Mouse (Mus musculus): ENCODE data around the gene Pola2. TPM values are rescaled to one million over a fixed set of nuclear protein-coding genes. Genes with fewer than 3 reads are reported as not detected.

The Pola2 gene
- polyA plus RNA-seq, 1 experiment from 2014 or later: 49.6 TPM

GRCm38 (mm10) chr19:5937836-5938406, 26.1 kb downstream of the Pola2 start:
- Histone ChIP-seq H3K27ac (ENCODE audit: low read length) (peak overlapping the region; percentile 12; the same call in 1 of the 2 replicates), H3K4me2 (ENCODE audit: low read depth, low read length) (no peak overlapping the region), H3K4me3 (replicated peaks; ENCODE audit: low read length) (no peak overlapping the region), H3K9me3 (replicated peaks; ENCODE audit: control insufficient read depth, low read length) (no peaks in the 10 kb centered on the region), H3K9ac (ENCODE audit: low read length) (no peak overlapping the region; the same call in 1 of the 2 replicates), H3K27me3 (ENCODE audit: control insufficient read depth, insufficient read depth, low read length) (no peaks in the 10 kb centered on the region), H3K36me3 (ENCODE audit: control insufficient read depth, insufficient read depth, low read length) (no peaks in the 10 kb centered on the region), H3K4me1 (ENCODE audit: control insufficient read depth, insufficient read depth, low read length) (peaks cover 44% of the 10 kb centered on the region)
- ATAC-seq (ENCODE audit: insufficient read depth, low FRiP score): no peak
- WGBS: 17% methylated on average over 14 of the region's 14 CpGs

- Histone ChIP-seq H3K9ac (ENCODE audit: low read length) (no peak overlapping the region; the same call in 1 of the 2 replicates), H3K4me2 (ENCODE audit: low read depth, low read length) (no peak overlapping the region), H3K27me3 (ENCODE audit: control insufficient read depth, insufficient read depth, low read length) (no peaks in the 10 kb centered on the region), H3K36me3 (ENCODE audit: control insufficient read depth, insufficient read depth, low read length) (no peaks in the 10 kb centered on the region), H3K4me3 (replicated peaks; ENCODE audit: low read length) (no peak overlapping the region), H3K4me1 (ENCODE audit: control insufficient read depth, insufficient read depth, low read length) (peaks cover 44% of the 10 kb centered on the region), H3K9me3 (replicated peaks; ENCODE audit: control insufficient read depth, low read length) (no peaks in the 10 kb centered on the region), H3K27ac (ENCODE audit: low read length) (peak overlapping the region; percentile 12; the same call in 1 of the 2 replicates)
- WGBS: 66% methylated on average over 21 of the region's 21 CpGs
- no peak for ATAC-seq (ENCODE audit: insufficient read depth, low FRiP score)
Observed at GRCm38 (mm10) chr19:5937095-5937835, 26.7 kb downstream of the Pola2 start.

- Histone ChIP-seq H3K4me2 (ENCODE audit: low read depth, low read length) (peak overlapping the region; percentile 1; the same call in 1 of the 2 replicates), H3K27me3 (ENCODE audit: control insufficient read depth, insufficient read depth, low read length) (no peaks in the 10 kb centered on the region), H3K9ac (ENCODE audit: low read length) (0 out of 2 replicates have a peak overlapping the region, but pooled peaks have one; percentile 18), H3K4me1 (ENCODE audit: control insufficient read depth, insufficient read depth, low read length) (peaks cover 48% of the 10 kb centered on the region), H3K27ac (ENCODE audit: low read length) (peak overlapping the region; percentile 91), H3K9me3 (replicated peaks; ENCODE audit: control insufficient read depth, low read length) (no peaks in the 10 kb centered on the region), H3K36me3 (ENCODE audit: control insufficient read depth, insufficient read depth, low read length) (no peaks in the 10 kb centered on the region), H3K4me3 (replicated peaks; ENCODE audit: low read length) (no peak overlapping the region)
- peak; percentile 59; the same call in 1 of the 2 replicates for ATAC-seq (ENCODE audit: insufficient read depth, low FRiP score)
- WGBS: 44% methylated on average over 5 of the region's 5 CpGs
Observed at GRCm38 (mm10) chr19:5935691-5936090, 28.3 kb downstream of the Pola2 start.

- Histone ChIP-seq H3K27me3 (ENCODE audit: control insufficient read depth, insufficient read depth, low read length) (no peaks in the 10 kb centered on the region), H3K27ac (ENCODE audit: low read length) (peak overlapping the region; percentile 91), H3K4me3 (replicated peaks; ENCODE audit: low read length) (no peak overlapping the region), H3K36me3 (ENCODE audit: control insufficient read depth, insufficient read depth, low read length) (no peaks in the 10 kb centered on the region), H3K4me1 (ENCODE audit: control insufficient read depth, insufficient read depth, low read length) (peaks cover 46% of the 10 kb centered on the region), H3K9me3 (replicated peaks; ENCODE audit: control insufficient read depth, low read length) (no peaks in the 10 kb centered on the region), H3K9ac (ENCODE audit: low read length) (0 out of 2 replicates have a peak overlapping the region, but pooled peaks have one; percentile 18), H3K4me2 (ENCODE audit: low read depth, low read length) (peak overlapping the region; percentile 10; the same call in 1 of the 2 replicates)
- 14% methylated on average over 3 of the region's 3 CpGs for WGBS
- peak; percentile 90 for ATAC-seq (ENCODE audit: insufficient read depth, low FRiP score)
Observed at GRCm38 (mm10) chr19:5935266-5935665, 28.7 kb downstream of the Pola2 start.

- no peak overlapping the region for H3K4me2 ChIP-seq (ENCODE audit: low read depth, low read length)
- peak overlapping the region; percentile 57 for H3K27ac ChIP-seq (ENCODE audit: low read length)
- peak overlapping the region; percentile 43; the same call in 1 of the 2 replicates for H3K9ac ChIP-seq (ENCODE audit: low read length)
- H3K27me3 ChIP-seq (ENCODE audit: control insufficient read depth, insufficient read depth, low read length): 0 out of 2 replicates have a peak, but pooled peaks cover 3% of the 10 kb centered on the region
- 49% methylated on average over 14 of the region's 14 CpGs for WGBS
- peaks cover 24% of the 10 kb centered on the region for H3K4me1 ChIP-seq (ENCODE audit: control insufficient read depth, insufficient read depth, low read length)
- no peaks in the 10 kb centered on the region for H3K36me3 ChIP-seq (ENCODE audit: control insufficient read depth, insufficient read depth, low read length)
- H3K4me3 ChIP-seq (replicated peaks; ENCODE audit: low read length): no peak overlapping the region
- peak; percentile 59 for ATAC-seq (ENCODE audit: insufficient read depth, low FRiP score)
- no peaks in the 10 kb centered on the region for H3K9me3 ChIP-seq (replicated peaks; ENCODE audit: control insufficient read depth, low read length)
Observed at GRCm38 (mm10) chr19:5929634-5930596, 34.1 kb downstream of the Pola2 start.

- Histone ChIP-seq H3K4me3 (replicated peaks; ENCODE audit: low read length) (no peak overlapping the region), H3K4me2 (ENCODE audit: low read depth, low read length) (no peak overlapping the region), H3K27me3 (ENCODE audit: control insufficient read depth, insufficient read depth, low read length) (0 out of 2 replicates have a peak, but pooled peaks cover 3% of the 10 kb centered on the region), H3K9me3 (replicated peaks; ENCODE audit: control insufficient read depth, low read length) (no peaks in the 10 kb centered on the region), H3K36me3 (ENCODE audit: control insufficient read depth, insufficient read depth, low read length) (no peaks in the 10 kb centered on the region), H3K9ac (ENCODE audit: low read length) (no peak overlapping the region), H3K27ac (ENCODE audit: low read length) (no peak overlapping the region), H3K4me1 (ENCODE audit: control insufficient read depth, insufficient read depth, low read length) (peaks cover 24% of the 10 kb centered on the region)
- WGBS: 61% methylated on average over 3 of the region's 3 CpGs
- no peak for ATAC-seq (ENCODE audit: insufficient read depth, low FRiP score)
Observed at GRCm38 (mm10) chr19:5928546-5928945, 35.5 kb downstream of the Pola2 start.

- Histone ChIP-seq H3K27ac (ENCODE audit: low read length) (no peak overlapping the region), H3K9ac (ENCODE audit: low read length) (no peak overlapping the region), H3K27me3 (ENCODE audit: control insufficient read depth, insufficient read depth, low read length) (0 out of 2 replicates have a peak, but pooled peaks cover 3% of the 10 kb centered on the region), H3K36me3 (ENCODE audit: control insufficient read depth, insufficient read depth, low read length) (no peaks in the 10 kb centered on the region), H3K4me1 (ENCODE audit: control insufficient read depth, insufficient read depth, low read length) (peaks cover 25% of the 10 kb centered on the region), H3K4me3 (replicated peaks; ENCODE audit: low read length) (no peak overlapping the region), H3K9me3 (replicated peaks; ENCODE audit: control insufficient read depth, low read length) (no peaks in the 10 kb centered on the region), H3K4me2 (ENCODE audit: low read depth, low read length) (no peak overlapping the region)
- 66% methylated on average over 6 of the region's 6 CpGs for WGBS
- ATAC-seq (ENCODE audit: insufficient read depth, low FRiP score): no peak
Observed at GRCm38 (mm10) chr19:5928104-5928503, 35.9 kb downstream of the Pola2 start.

GRCm38 (mm10) chr19:5927532-5927931, 36.5 kb downstream of the Pola2 start:
- H3K4me1 ChIP-seq (ENCODE audit: control insufficient read depth, insufficient read depth, low read length): peaks cover 31% of the 10 kb centered on the region
- no peak overlapping the region for H3K4me2 ChIP-seq (ENCODE audit: low read depth, low read length)
- H3K4me3 ChIP-seq (replicated peaks; ENCODE audit: low read length): no peak overlapping the region
- no peaks in the 10 kb centered on the region for H3K9me3 ChIP-seq (replicated peaks; ENCODE audit: control insufficient read depth, low read length)
- 78% methylated on average over 8 of the region's 8 CpGs for WGBS
- no peak overlapping the region for H3K9ac ChIP-seq (ENCODE audit: low read length)
- no peak overlapping the region for H3K27ac ChIP-seq (ENCODE audit: low read length)
- ATAC-seq (ENCODE audit: insufficient read depth, low FRiP score): no peak
- 0 out of 2 replicates have a peak, but pooled peaks cover 3% of the 10 kb centered on the region for H3K27me3 ChIP-seq (ENCODE audit: control insufficient read depth, insufficient read depth, low read length)
- H3K36me3 ChIP-seq (ENCODE audit: control insufficient read depth, insufficient read depth, low read length): no peaks in the 10 kb centered on the region
